Mouse (Mus musculus): ENCODE data around the gene Ccdc71. TPM values are rescaled to one million over a fixed set of nuclear protein-coding genes. Genes with fewer than 3 reads are reported as not detected.

Ccdc71 gene
- polyA plus RNA-seq, 1 experiment: 20.1 TPM

DNA sequence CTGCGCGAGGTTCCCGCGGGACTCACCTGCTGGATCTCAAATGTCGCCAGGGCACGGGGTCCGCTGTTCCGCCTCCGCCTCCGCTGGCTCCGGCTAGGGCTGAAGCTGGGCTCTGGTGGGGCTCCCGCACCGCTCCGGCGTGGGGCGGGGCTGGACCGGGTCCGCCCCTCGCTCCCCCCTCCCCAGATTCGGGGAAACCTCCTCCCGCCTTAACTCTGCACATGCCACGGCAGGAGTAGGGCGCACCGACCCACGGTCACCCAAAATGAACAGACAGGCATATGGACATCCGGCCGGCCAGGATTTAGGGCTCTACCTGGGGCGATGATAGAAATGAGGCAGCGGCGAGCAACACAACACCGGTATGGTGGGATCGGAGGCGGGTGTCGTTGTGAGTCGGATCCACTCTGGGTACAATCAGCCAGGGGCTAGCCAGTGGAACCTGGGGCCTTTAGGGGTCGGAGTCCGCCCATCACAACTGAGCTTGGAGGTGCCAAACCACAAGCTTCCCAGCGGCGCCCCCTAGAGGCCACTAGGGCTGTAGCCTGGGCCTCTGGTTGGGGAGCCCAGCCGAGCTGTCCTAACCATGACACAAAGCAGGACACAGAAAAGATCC lies 7.9 kb upstream of the Ccdc71 start:
- Histone ChIP-seq H3K4me1 (ENCODE audit: control insufficient read depth, insufficient read depth, insufficient read length, low read length) (peaks cover 16% of the 10 kb centered on the region), H3K4me3 (ENCODE audit: low read depth, low read length) (peak overlapping the region; percentile 55), H3K27me3 (ENCODE audit: control insufficient read depth, insufficient read depth, low read length) (no peaks in the 10 kb centered on the region), H3K27ac (ENCODE audit: insufficient read depth, low read depth, low read length) (no peak overlapping the region), H3K36me3 (ENCODE audit: control insufficient read depth, insufficient read depth, low read length) (no peaks in the 10 kb centered on the region)
- WGBS: 1% methylated on average over 40 of the region's 40 CpGs
- TF ChIP-seq POLR2A (IDR thresholded peaks at IDR 0.05; ENCODE audit: low read depth, low read length) (no peak), CTCF (IDR thresholded peaks at IDR 0.05; ENCODE audit: extremely low read depth, insufficient read length, insufficient replicate concordance, low read depth, low read length) (peak; percentile 84)

DNA sequence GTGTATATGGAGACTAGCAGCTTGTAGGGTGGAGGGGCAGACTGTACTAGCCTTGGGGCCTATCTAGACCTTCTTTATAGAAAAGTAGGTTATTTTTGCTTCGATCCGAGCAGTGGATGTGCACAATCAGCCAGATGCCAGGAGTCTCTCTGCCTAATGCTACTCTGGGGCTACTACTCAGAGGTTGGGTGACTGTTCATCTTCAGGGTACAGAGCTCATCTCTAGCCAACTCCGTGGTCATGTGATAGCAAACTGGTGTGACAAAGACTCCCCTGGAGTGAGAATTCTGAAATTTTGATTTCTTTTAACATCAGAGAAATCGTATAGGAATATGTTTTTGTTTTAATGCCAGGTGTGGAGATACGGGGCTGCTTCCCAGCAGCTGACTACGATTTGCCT lies 7.4 kb upstream of the Ccdc71 start:
- Histone ChIP-seq H3K27me3 (ENCODE audit: control insufficient read depth, insufficient read depth, low read length) (no peaks in the 10 kb centered on the region), H3K4me1 (ENCODE audit: control insufficient read depth, insufficient read depth, insufficient read length, low read length) (peaks cover 16% of the 10 kb centered on the region), H3K4me3 (ENCODE audit: low read depth, low read length) (no peak overlapping the region), H3K27ac (ENCODE audit: insufficient read depth, low read depth, low read length) (no peak overlapping the region), H3K36me3 (ENCODE audit: control insufficient read depth, insufficient read depth, low read length) (no peaks in the 10 kb centered on the region)
- 49% methylated on average over 6 of the region's 6 CpGs for WGBS
- no peak for TF ChIP-seq CTCF (IDR thresholded peaks at IDR 0.05; ENCODE audit: extremely low read depth, insufficient read length, insufficient replicate concordance, low read depth, low read length)
- TF ChIP-seq POLR2A (IDR thresholded peaks at IDR 0.05; ENCODE audit: low read depth, low read length): no peak

DNA sequence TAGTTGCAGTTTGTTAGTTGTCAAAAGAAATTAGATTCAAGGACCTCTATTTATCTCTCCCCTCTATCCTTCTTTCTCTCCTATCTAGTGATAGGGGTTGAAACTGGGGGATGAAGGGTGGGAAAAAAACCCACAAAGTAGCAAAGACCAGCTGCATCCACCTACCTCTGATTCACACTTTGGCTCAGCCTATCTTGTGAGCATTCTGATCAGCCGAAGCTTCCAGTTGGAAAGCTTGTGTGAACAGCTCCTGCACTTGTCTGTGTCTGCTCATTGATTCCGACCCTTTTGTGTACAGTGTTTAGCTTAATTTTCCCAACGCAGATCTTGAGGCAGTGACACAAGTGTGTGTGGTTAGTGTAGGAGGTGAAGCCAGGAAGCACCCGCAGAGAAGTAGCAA lies 6.9 kb upstream of the Ccdc71 start:
- no peak overlapping the region for H3K4me3 ChIP-seq (ENCODE audit: low read depth, low read length)
- TF ChIP-seq POLR2A (IDR thresholded peaks at IDR 0.05; ENCODE audit: low read depth, low read length) (no peak), CTCF (IDR thresholded peaks at IDR 0.05; ENCODE audit: extremely low read depth, insufficient read length, insufficient replicate concordance, low read depth, low read length) (no peak)
- no peak overlapping the region for H3K27ac ChIP-seq (ENCODE audit: insufficient read depth, low read depth, low read length)

DNA sequence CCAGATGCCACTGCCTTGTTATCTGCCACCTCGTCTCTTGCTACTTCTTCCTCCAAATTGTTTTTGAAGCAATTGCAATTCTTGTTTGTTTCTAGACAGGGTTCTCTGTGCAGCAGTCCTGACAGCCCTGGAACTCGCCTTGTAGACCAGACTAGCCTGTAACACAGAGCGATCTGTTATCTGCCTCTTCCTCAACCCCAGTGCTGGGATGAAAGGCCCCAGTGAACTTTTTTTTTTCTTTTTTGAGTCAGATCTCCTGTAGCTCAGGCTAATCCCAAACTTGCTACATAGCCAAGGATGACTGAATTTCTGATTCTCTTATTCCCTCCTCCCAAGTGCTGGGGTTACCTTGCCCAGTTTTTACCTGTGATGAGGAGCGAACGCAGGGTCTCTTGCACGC lies 5.9 kb upstream of the Ccdc71 start:
- 85% methylated on average over 6 of the region's 6 CpGs for WGBS
- TF ChIP-seq POLR2A (IDR thresholded peaks at IDR 0.05; ENCODE audit: low read depth, low read length) (no peak), CTCF (IDR thresholded peaks at IDR 0.05; ENCODE audit: extremely low read depth, insufficient read length, insufficient replicate concordance, low read depth, low read length) (no peak)
- no peaks in the 10 kb centered on the region for H3K36me3 ChIP-seq (ENCODE audit: control insufficient read depth, insufficient read depth, low read length)
- no peak overlapping the region for H3K27ac ChIP-seq (ENCODE audit: insufficient read depth, low read depth, low read length)
- peaks cover 16% of the 10 kb centered on the region for H3K4me1 ChIP-seq (ENCODE audit: control insufficient read depth, insufficient read depth, insufficient read length, low read length)
- no peaks in the 10 kb centered on the region for H3K27me3 ChIP-seq (ENCODE audit: control insufficient read depth, insufficient read depth, low read length)
- no peak overlapping the region for H3K4me3 ChIP-seq (ENCODE audit: low read depth, low read length)

More for the DNA sequence above, 6.9 kb upstream of the Ccdc71 start:
- H3K36me3 ChIP-seq (ENCODE audit: control insufficient read depth, insufficient read depth, low read length): no peaks in the 10 kb centered on the region
- WGBS: 70% methylated on average over 4 of the region's 4 CpGs
- no peaks in the 10 kb centered on the region for H3K27me3 ChIP-seq (ENCODE audit: control insufficient read depth, insufficient read depth, low read length)
- H3K4me1 ChIP-seq (ENCODE audit: control insufficient read depth, insufficient read depth, insufficient read length, low read length): peaks cover 16% of the 10 kb centered on the region

DNA sequence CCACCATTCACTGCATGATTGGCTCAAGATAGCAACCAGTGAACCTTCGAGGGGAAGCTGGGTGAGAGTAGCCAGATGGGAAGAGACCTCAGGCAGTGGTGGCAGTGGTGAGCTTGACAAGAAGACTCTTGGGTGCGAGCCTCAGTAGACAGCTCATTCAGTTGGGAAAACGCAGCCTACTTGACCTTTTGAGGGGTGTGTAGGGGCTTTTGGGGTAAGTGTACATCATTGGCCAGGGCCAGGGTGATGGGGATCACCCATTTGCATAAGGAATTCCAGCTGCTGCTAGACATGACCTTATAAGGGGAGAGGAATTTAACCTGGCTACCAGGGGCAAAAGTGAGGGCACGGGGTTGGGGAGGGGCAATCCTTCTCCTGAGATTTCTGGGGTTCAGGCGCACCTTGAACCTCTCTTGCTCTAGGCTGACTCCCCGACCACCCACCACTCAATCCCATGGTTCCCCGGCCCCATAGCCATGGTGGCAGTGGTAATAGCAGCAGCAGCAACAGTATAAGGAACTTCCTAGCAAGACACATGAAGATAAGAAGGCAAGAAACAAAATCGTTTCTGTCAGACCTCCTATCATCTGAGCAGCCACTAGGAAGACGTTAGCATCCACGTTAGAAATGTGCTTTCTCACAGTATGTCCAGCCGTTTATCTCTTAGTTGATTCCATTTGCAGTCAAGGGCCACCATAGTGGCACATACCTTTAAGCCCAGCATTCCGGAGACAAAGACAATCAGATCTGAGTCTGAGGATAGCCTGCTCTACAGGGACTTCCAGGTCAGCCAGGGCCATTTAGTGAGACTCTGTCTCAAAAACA lies 4.4 kb upstream of the Ccdc71 start:
- WGBS: 66% methylated on average over 12 of the region's 12 CpGs
- H3K27ac ChIP-seq (ENCODE audit: insufficient read depth, low read depth, low read length): no peak overlapping the region
- no peaks in the 10 kb centered on the region for H3K36me3 ChIP-seq (ENCODE audit: control insufficient read depth, insufficient read depth, low read length)
- H3K4me3 ChIP-seq (ENCODE audit: low read depth, low read length): no peak overlapping the region
- H3K4me1 ChIP-seq (ENCODE audit: control insufficient read depth, insufficient read depth, insufficient read length, low read length): peaks cover 14% of the 10 kb centered on the region
- H3K27me3 ChIP-seq (ENCODE audit: control insufficient read depth, insufficient read depth, low read length): no peaks in the 10 kb centered on the region
- no peak for TF ChIP-seq POLR2A (IDR thresholded peaks at IDR 0.05; ENCODE audit: low read depth, low read length)
- no peak for TF ChIP-seq CTCF (IDR thresholded peaks at IDR 0.05; ENCODE audit: extremely low read depth, insufficient read length, insufficient replicate concordance, low read depth, low read length)

DNA sequence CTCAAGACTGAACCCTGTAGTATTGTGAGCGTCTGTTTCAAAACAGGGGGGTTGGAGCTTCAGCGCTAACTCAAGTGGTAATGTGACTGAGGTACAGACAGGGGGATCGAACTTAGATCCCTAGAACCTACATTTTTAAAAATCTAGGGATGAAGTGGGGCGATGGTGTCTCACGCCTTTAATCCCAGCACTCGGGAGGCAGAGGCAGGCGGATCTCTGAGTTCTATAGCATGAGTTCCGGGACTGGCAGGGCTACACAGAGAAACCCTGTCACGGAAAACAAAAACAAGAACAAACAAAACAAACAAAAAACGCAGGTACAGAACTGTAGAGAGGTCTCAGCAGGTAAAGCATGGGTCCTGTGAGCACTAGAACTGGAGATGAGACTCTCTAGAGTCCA lies 3.4 kb upstream of the Ccdc71 start:
- no peak overlapping the region for H3K4me3 ChIP-seq (ENCODE audit: low read depth, low read length)
- H3K4me1 ChIP-seq (ENCODE audit: control insufficient read depth, insufficient read depth, insufficient read length, low read length): peaks cover 17% of the 10 kb centered on the region
- TF ChIP-seq POLR2A (IDR thresholded peaks at IDR 0.05; ENCODE audit: low read depth, low read length) (no peak), CTCF (IDR thresholded peaks at IDR 0.05; ENCODE audit: extremely low read depth, insufficient read length, insufficient replicate concordance, low read depth, low read length) (no peak)
- no peaks in the 10 kb centered on the region for H3K36me3 ChIP-seq (ENCODE audit: control insufficient read depth, insufficient read depth, low read length)
- 89% methylated on average over 10 of the region's 10 CpGs for WGBS
- no peaks in the 10 kb centered on the region for H3K27me3 ChIP-seq (ENCODE audit: control insufficient read depth, insufficient read depth, low read length)
- no peak overlapping the region for H3K27ac ChIP-seq (ENCODE audit: insufficient read depth, low read depth, low read length)

DNA sequence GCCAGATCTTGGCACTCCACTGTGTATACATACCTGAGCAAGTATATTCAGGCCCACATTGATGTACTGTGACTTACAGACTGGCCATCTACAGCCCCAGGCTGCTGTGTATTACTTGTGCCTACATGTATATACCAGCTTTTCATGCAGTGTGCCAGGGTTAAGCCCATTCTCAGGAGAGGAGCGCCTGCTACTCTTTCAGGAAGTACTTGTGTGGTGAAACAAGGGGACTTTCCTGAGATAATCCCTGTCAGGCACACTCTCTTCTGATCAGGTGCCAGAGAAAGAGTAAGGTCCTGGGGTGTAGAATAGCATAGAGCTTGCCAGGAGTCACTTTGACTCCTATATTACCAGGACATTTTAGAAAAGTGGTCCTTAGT lies 398 bp upstream of the Ccdc71 start:
- H3K4me3 ChIP-seq (ENCODE audit: low read depth, low read length): peak overlapping the region; percentile 90
- peak overlapping the region; percentile 66; the same call in 1 of the 2 replicates for H3K27ac ChIP-seq (ENCODE audit: insufficient read depth, low read depth, low read length)
- H3K36me3 ChIP-seq (ENCODE audit: control insufficient read depth, insufficient read depth, low read length): peaks cover 17% of the 10 kb centered on the region
- no peaks in the 10 kb centered on the region for H3K27me3 ChIP-seq (ENCODE audit: control insufficient read depth, insufficient read depth, low read length)
- H3K4me1 ChIP-seq (ENCODE audit: control insufficient read depth, insufficient read depth, insufficient read length, low read length): peaks cover 10% of the 10 kb centered on the region
- no peak for TF ChIP-seq CTCF (IDR thresholded peaks at IDR 0.05; ENCODE audit: extremely low read depth, insufficient read length, insufficient replicate concordance, low read depth, low read length)
- TF ChIP-seq POLR2A (IDR thresholded peaks at IDR 0.05; ENCODE audit: low read depth, low read length): no peak
- 55% methylated on average over 1 of the region's 1 CpGs for WGBS

All from small intestine, adult 2 months (tissue).